Mouse (Mus musculus) NIH3T3 (cell line): ENCODE measurements around the gene Ppargc1a.
A peak's percentile ranks its signal among the peaks of the same experiment; 100 is the strongest.

Source experiments
- DNase-seq: peaks from one replicate; pipeline ENCODE4 v3.0.0-alpha.2; 2012; ENCODE audit warnings: low read depth

Gene Ppargc1a

DNA sequence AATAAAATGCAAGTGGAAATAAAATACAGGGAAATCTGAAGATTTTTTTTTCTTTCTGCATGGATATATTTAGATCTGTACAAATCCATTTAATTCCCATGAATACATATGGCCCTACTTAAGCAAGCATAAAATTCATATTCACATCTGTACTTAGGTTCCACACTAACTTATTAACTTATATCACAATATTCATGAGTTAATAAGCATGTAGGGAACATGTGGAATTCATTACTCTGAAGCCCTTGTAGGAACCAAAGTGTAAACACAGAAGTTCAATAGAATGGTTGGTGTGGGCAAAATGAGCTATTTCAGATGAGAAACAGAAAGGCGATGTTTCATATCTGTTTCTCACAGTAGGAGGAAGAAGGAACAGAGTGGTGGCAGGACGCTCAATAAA lies 62.9 kb downstream of the Ppargc1a start:
- no peak for DNase-seq

DNA sequence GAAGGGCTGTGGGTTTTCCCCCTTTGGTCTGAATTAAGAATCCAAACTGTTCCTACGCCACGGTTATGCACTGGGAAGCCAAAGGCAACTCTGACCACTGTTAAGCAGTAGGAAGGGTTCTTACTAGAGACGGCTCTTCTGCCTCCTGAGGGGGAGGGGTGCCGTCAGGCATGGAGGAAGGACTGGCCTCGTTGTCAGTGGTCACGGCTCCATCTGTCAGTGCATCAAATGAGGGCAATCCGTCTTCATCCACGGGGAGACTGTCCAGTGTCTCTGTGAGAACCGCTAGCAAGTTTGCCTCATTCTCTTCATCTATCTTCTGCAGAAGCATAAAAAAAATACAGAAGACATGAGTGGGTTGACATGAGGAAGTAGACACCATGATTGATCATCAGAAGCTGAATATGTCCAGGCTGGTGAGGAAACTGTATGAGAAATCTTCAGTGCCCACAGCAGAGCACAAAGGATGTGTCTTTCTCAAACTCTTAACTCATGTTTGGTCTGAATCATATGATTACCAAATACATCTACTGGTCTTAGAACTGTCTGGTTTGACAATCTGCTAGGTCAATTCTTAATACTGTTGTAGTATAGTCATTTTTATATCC lies 69.5 kb downstream of the Ppargc1a start:
- DNase-seq = no peak

DNA sequence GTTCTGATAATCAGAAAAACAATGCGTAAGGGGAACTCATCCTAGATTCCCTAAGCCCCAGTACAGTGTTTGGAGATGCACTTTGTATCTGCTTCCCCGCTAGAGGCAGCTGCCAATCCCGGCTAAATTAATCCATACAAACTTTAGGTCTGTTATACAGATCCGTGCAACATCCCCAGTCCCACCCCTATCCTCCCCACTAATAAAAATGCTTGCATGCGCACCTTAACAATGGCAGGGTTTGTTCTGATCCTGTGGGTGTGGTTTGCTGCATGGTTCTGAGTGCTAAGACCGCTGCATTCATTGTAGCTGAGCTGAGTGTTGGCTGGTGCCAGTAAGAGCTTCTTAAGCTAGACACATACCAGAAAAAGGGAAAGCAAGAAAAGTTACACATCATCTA lies 72.1 kb downstream of the Ppargc1a start:
- no peak for DNase-seq

DNA sequence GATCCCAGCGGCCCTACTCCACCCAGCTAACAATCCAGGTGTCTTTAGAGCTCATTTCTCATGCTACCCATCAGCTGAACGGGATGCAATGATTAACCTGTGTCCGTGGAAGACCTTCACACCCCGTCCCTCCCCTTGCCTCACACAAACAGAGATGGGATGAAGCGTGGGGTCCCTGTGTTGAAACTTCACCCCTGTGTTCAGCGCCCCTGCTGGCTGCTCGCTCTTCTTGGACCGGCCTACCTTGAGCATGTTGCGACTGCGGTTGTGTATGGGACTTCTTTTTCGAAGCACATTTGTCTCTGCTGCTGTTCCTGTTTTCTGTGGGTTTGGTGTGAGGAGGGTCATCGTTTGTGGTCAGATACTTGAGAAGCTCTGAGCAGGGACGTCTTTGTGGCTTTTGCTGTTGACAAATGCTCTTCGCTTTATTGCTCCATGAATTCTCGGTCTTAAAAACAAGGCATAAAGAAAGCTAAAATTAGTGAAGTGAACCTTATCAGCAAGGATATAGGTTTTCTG lies 73.1 kb downstream of the Ppargc1a start:
- no peak for DNase-seq

DNA sequence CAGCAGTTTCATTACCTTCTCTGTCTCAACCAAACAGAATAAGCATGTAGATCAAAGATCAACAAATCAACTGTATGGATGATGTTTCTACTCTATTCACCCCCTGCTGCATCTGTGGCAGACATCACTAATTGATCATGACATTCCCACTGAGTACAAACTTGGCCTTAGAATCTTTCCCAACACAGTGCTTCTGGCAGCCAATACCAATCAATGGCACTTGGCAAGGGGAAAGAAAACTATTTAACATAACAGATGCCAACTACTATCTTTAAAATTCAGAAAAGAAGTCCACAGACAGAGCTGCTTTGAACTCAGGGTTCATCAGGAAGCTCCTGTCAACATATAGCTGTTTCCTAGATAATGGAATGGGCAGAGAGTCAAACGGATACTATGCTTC lies 83.8 kb downstream of the Ppargc1a start:
- no peak for DNase-seq

DNA sequence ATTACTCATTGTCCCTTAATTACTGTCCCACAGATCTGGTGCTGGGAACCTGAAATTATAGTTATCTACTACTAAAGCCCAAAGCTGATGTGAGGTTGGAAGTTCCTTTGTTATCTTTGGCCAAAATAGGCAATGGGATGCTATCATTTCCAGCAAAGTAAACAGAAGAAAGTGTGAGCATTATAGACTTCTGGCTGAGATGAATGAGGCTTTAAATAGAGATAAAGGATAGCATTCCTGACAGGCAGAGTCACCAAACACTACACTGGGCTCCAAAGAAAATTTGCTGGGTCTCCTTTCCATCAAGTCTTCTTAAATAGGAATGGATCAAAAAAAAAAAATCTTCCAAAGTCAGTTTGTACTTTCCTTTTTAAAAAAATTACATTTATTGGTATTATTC lies 87.7 kb downstream of the Ppargc1a start:
- no peak for DNase-seq

DNA sequence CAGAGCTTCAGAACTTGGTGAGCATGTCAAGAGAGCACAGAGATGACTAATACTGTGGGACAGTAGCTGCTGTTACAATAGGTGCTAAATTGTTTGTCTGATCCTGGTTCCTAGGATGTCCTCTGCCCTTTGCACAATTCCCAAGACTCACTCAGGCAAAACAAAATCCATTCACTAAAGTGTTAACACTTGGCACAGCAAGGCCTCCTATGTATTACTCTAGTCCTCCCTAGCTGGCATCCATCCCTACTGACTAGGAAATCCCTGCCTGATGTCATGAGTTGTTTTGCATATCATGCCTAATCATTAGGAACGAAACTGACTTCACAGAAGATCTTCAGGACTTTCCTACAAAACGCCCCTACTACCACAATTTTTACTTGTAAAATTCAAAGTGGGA lies 88.1 kb downstream of the Ppargc1a start:
- peak; percentile 10 for DNase-seq

DNA sequence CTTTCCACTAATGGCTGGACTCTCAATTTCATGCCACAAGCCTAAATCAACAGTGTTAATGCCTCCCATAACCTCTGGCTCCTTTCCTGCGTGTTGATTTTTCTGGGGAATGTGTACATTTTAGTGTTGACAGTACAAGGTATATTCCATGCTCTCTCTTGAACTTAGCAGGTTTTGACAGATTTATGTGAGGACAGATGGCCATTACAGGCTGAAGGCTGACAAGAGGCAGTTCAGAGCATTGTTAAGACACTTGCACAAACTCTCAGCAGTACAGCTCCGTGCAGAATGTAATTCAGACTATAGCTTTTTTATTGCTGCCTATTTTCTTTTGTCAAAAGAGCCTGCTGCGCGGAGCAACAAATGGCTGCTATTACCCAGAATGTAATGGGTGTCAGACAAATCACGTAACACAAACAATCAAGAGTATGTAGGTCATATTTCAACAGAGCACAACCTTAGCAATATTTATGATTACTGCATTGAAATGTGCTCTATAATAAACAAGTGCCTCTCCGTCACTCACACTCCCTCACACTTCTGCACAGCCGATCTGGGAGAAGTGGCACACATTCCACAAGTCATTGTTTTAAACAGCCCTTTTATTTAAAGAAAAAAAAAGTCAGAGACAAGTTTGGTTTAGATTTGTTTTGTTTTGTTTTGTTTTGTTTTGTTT lies 89.1 kb downstream of the Ppargc1a start:
- no peak for DNase-seq

DNA sequence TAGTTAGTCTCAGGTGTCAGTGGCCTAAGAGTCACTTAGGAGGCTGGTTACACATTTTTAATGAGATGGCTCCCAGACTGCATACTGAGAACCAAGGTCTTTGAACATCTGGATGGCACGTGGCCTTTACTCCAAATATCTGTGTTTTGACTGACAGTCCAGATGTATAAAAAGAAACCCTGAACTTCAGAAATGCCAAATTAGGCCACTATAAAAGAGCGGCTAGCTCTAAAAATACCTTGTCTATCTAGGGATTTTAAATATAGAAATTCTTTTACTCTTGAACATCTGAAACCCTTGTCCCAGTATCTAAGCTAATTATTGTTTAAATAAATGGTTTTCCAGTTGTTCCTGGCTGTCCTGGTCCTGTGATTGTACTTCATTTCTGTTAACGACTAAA lies 90.4 kb downstream of the Ppargc1a start:
- no peak for DNase-seq

DNA sequence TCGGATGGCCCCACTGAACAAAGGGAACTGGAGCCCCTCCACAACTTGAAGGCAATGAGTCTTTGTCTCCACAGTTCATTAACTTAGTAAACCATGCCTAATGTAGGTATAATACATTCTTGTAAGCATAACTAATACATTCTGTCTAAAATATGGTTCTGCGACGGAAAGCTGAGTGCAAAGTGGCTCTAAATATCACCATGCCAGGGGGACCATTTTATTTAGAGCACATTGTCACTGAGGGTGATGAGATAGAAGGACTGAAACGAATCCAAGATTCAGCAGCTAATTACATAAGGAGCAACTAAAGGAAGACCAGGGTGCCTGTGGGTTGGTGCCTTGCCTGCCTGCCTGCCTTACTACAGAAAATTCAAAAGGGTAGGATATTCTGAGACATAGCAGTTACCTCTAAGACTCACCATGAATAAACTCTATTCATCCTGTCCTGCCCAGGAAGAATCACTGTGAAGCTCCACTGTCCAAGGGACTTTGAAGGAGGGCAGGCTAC lies 92.4 kb downstream of the Ppargc1a start:
- DNase-seq = no peak

DNA sequence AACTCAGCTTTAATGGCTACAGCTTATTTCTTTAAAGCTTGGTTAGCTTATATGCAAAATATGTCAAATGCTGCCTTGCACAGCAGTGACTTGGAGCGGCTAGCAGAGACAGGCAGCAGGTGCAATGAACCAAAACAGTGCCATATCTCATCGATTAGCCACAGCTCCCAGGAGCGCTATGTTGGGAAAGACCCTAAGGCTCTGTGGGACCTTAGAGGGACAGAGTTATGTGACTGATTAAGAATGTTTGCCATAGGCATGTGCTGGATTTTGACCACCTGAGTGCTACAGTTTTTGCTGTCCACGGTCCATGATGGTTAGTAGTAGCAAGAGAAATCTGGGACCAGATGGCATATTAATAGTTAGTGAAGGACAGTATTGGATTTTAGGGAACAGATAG lies 95.9 kb downstream of the Ppargc1a start:
- DNase-seq = no peak

DNA sequence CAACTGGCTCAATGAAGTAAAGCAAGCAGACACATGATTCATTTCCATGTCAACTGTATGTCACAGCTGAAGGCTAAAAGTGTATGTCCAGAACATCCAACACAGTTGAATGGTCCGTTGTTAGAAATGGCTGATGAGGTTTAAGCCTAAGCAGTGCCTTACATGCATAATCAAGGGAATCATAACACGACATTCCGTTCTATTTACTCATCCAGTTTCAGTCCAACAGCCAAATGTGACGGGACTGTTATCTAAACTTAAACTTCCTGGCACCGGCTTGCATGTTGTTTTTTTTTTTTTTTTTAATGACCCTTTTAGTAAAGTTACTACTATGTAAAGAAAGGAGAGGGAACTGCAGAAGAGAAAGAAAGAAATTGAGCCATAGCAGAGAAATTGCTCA lies 101.5 kb downstream of the Ppargc1a start:
- peak; percentile 40 for DNase-seq

DNA sequence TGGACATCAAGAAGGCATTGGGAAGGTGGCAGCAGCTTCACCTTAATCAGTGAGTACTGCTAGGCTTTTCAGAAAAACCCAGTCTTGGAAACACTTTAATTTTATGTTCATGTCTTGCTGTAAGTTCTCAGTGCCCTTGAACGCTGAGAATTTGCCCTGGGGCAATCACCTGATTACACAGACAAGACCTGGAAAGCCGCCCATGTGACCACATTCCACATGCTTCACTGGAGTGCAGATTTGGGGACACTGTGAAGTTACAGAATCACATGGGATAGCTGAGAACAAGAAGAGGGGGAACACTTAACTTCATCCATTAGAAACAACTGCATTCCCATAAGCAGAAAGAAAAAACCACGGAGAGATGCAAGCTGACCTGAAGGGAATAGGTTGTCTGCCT lies 115.5 kb downstream of the Ppargc1a start:
- DNase-seq = no peak

DNA sequence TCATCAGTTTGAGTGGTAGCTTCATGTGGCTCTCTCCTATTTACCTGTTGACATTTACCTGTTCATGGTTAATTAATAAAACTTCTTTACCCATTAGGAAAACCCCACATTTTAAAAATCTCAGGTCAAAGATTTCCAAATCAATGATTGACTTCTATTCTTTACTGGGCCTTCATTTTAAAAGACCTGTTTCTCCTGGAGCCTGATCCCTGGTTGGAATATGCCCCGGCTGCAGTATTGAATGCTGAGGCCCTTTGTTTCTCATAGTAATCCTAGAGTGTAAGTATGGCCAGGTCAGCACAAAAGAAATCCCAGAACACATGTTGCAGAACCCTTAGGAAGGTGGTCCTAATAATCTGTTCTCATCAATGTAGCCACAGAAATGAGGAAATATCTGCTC lies 119.9 kb downstream of the Ppargc1a start:
- no peak for DNase-seq

DNA sequence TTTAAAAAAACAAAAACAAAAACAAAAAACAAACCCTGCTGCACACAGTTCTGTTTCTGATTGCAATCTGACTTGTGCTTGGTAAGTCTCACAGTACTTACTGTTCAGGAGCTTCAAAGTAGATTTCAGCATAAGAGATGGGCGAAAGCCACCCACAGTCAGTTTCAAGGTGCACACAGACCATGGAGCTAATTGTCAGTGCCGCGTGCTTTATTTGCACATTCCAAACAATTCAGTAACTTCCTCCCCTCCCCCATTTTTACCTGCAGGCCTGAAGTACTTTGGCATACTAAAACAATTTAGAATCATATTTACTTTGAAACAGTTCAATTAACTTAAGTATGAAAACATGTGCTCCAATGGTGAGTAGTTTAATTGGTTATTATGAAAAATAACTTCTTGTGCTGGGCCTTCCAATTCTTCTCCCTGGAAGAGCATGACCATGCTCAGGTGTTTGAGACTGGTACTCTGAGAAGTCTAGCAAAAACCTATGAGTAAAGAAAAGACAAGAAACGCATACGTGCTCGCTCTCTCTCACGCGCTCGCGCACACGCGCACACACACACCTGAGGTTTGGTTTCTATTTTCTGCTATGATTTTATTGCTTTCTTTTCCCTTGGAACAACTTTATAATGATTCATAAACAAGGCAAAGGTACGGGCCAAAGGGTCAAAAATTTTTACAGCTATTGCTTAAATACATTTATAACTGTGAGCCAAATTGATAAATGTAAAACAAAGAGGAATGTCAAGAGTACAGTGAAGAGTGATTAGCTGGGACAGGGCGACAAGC lies 121.0 kb downstream of the Ppargc1a start:
- DNase-seq = no peak

DNA sequence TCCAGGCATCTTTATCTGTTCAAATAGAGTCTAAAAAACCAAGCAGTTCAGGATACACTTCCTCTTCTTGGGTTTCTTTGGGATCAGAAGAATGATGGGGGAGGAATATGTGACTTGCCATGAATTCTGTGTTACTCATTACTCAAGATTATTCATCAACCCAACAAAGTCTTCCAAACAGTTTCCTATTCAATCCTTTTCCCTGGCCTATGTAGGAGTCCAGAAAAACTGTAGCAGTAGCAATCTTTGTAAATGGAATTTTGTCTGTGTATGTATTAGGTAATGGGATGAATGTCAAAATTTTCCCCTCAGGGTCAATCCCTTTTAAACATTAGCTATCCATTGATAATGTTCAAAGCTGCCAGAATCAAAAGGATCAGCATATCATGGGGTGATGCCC lies 121.8 kb downstream of the Ppargc1a start:
- DNase-seq = no peak

DNA sequence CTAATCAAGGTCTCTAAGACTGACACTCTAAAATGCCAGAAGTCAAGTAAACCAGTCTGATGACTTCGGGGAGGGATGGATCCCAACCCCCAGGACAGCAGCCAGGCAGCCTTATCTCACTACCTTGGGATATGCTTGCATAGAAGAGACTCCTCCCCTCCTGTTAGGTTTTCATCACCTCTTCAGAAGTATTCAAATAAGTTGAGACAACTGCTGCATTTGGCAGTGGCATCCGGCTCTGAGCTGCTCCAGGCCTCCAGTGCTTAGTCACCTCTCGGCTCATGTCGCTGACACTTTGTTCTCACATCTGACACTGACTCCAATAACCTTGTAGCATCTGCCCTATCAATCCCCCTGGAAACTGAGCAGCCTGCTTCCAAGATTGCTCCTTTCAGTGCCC lies 127.8 kb downstream of the Ppargc1a start:
- peak; percentile 1 for DNase-seq

DNA sequence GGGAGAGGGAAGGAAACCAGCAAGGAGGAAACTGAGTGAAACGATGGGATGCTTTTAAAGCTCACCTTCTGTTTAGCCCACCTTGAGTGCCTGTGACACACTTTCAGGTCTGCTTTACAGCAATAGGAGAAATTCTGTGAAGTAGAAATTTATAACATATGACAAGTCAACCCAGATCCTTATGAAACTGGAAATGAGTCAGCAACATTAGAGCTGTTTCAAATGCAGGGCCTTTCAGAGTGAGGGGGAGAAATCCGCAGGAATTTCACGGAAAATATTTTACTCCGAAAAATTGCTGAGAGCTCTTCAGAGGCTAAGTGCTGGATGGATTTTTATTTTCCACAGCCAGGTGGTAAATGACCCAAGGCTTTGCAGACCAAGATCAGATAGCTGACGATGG lies 133.6 kb downstream of the Ppargc1a start:
- DNase-seq = peak; percentile 9

DNA sequence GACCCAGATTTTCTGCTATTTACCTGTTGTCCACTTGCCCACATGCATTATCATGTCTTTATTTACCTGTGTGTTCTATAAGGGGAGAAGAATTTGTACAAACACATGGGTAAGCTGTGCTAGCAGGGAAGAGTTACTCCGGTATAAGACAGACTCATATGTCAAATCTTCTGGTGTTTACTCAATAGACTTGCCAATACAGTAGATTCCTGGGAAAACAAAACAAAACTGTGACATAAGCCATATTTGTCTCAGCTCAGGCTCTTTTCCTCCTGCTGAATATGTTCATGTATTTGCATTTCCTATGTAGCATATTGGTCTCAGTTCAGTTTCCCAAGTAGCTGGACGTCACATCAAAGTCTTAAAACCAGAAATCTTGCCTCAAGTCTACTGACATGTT lies 135.0 kb downstream of the Ppargc1a start:
- no peak for DNase-seq

DNA sequence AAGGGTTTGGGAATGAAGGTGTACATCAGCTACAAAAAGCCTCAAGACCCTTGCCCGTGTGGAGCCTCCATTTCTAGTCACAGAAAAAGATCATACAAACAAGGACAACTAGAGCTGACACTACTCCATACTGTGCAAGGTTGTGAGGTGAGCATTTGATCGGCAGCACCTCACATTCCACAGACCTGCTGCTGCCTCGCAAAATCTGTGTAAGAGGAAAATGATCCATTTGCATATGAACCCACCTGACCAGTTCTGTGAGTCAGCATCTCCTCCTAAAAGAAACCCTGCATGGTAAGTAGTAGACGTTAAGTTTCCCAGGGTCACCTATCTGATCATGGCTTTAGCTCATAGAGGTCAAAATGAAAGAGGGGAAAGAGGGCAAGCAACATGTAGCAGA lies 135.5 kb downstream of the Ppargc1a start:
- no peak for DNase-seq

DNA sequence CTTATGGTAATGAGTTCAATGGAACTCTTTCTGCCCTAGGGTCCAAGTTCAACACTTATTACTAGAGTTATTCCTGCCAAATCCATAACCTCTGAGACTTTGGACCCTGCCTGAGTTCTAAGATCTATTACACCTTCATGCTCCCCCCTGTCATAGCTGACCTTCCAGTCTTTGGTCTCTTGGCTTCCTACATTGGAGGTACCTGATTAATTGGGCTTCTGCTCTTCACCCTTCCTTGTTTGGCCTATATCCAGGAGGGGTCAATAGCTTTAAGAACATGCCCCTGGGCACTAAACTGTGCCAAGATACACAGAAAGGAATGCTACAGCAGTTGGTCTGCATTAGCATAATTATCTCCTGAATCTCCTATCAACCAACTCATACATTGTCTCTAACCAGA lies 141.1 kb downstream of the Ppargc1a start:
- no peak for DNase-seq

DNA sequence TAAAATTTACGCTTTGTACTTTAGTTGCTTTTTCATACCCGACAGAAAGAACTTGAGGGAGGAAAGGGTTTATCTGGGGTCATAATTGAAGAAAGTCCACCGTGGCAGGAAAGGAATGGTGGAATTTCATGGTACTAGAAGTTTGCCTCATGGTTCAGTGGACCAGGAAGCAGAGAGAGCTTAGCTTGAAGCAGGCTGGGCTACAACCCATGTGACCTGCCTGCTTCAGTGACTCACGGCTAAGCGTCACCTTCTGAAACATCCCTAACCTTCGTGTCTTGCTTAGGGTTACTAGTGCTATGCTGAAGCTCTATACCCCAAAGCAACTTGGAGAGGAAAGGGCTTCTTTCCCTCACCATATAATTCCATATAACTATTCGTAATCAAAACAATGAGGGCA lies 151.1 kb downstream of the Ppargc1a start:
- no peak for DNase-seq

DNA sequence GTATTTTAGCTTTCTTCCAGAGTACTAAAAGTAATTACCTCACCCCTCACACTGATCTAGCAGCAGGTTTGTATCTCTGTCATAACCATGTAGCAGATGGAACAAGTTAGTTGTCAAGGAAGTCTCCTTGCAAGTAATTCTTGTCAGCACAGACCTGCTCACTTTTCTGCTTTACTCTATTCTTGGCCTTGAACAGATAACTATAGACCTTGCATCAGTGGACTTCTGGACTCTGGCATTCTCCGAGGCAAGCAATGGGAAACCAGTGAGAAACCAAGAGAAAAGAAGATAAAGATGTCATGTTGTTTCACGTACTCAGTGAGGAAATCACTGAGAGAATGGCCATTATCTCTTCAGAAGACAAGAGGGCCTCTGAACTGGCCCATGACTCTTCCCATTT lies 152.1 kb downstream of the Ppargc1a start:
- DNase-seq = no peak
